Mouse (Mus musculus): ENCODE data around the gene Rela. TPM values are rescaled to one million over a fixed set of nuclear protein-coding genes. Genes with fewer than 3 reads are reported as not detected.
A peak's percentile ranks its signal among the peaks of the same experiment; 100 is the strongest.

The Rela gene
- polyA plus RNA-seq, 1 experiment from 2014 or later: 30.0 TPM

DNA sequence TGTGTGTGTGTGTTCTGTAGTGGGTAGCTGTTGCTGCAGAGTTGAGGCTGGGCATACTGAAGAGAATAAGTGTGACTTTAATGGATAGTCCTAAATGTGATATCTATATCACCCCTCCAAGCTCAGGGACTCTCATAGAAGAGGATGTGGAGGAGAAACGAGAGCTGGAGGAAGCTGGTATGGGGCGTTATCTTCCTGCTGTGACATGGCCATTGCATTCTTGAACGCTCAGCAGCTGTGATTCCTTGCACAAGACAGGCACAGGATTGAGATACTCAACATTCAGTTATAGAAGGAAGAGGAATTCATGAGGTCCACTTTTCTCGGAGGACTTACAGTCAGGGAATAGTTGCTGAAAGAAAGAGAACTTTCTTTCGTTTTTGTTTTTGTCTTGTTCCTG is 15.4 kb upstream of the Rela start:
- H3K4me3 ChIP-seq (replicated peaks; ENCODE audit: low read depth, low read length): no peak overlapping the region
- WGBS: 86% methylated on average over 5 of the region's 5 CpGs

GRCm38 (mm10) chr19:5625311-5625710 is 12.0 kb upstream of the Rela start:
- Histone ChIP-seq H3K27ac (replicated peaks; ENCODE audit: low read depth, low read length) (no peak overlapping the region), H3K4me2 (ENCODE audit: low read length) (no peak overlapping the region), H3K36me3 (ENCODE audit: control insufficient read depth, insufficient read depth, low read length) (no peaks in the 10 kb centered on the region), H3K9me3 (ENCODE audit: control insufficient read depth, low read length) (no peaks in the 10 kb centered on the region), H3K27me3 (ENCODE audit: control insufficient read depth, insufficient read depth, low read length) (no peaks in the 10 kb centered on the region), H3K4me3 (replicated peaks; ENCODE audit: low read depth, low read length) (no peak overlapping the region), H3K4me1 (ENCODE audit: control insufficient read depth, insufficient read depth, low read length) (no peaks in the 10 kb centered on the region), H3K9ac (replicated peaks; ENCODE audit: low read length) (no peak overlapping the region)
- no peak for ATAC-seq (ENCODE audit: low FRiP score, low TSS enrichment)
- 85% methylated on average over 8 of the region's 8 CpGs for WGBS
- DNase-seq: no peak

More for the DNA sequence above, 15.4 kb upstream of the Rela start:
- Histone ChIP-seq H3K36me3 (ENCODE audit: control insufficient read depth, insufficient read depth, low read length) (no peaks in the 10 kb centered on the region), H3K27me3 (ENCODE audit: control insufficient read depth, insufficient read depth, low read length) (no peaks in the 10 kb centered on the region), H3K4me2 (ENCODE audit: low read length) (no peak overlapping the region), H3K9ac (replicated peaks; ENCODE audit: low read length) (no peak overlapping the region), H3K9me3 (ENCODE audit: control insufficient read depth, low read length) (no peaks in the 10 kb centered on the region), H3K27ac (replicated peaks; ENCODE audit: low read depth, low read length) (no peak overlapping the region), H3K4me1 (ENCODE audit: control insufficient read depth, insufficient read depth, low read length) (no peaks in the 10 kb centered on the region)
- DNase-seq (no peak), ATAC-seq (ENCODE audit: low FRiP score, low TSS enrichment) (no peak)

DNA sequence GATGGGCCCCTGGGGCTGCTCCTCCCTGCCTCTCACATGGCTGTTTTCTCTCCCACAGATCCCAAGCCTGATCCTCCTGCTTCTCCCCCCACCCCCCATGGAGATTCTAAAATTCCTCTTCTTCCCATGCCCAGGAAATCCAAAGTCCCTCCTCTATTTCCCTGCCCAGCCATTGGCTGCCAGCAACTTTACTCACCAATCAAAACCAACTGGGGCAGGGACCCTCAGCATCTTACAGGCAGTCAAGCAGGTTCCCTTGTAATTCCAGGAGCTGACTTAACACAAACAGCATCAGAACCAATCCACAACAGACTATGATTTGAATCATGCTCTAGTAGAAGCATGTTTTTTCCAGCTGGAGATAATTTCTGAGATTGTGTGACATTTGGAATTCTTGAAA is 7.4 kb upstream of the Rela start:
- H3K4me3 ChIP-seq (replicated peaks; ENCODE audit: low read depth, low read length): no peak overlapping the region
- no peaks in the 10 kb centered on the region for H3K4me1 ChIP-seq (ENCODE audit: control insufficient read depth, insufficient read depth, low read length)
- H3K36me3 ChIP-seq (ENCODE audit: control insufficient read depth, insufficient read depth, low read length): no peaks in the 10 kb centered on the region
- no peak overlapping the region for H3K27ac ChIP-seq (replicated peaks; ENCODE audit: low read depth, low read length)
- H3K4me2 ChIP-seq (ENCODE audit: low read length): no peak overlapping the region
- H3K27me3 ChIP-seq (ENCODE audit: control insufficient read depth, insufficient read depth, low read length): no peaks in the 10 kb centered on the region
- H3K9me3 ChIP-seq (ENCODE audit: control insufficient read depth, low read length): no peaks in the 10 kb centered on the region
- DNase-seq: no peak
- ATAC-seq (ENCODE audit: low FRiP score, low TSS enrichment): no peak
- no peak overlapping the region for H3K9ac ChIP-seq (replicated peaks; ENCODE audit: low read length)

- Histone ChIP-seq H3K36me3 (ENCODE audit: control insufficient read depth, insufficient read depth, low read length) (no peaks in the 10 kb centered on the region), H3K27ac (replicated peaks; ENCODE audit: low read depth, low read length) (no peak overlapping the region), H3K4me2 (ENCODE audit: low read length) (no peak overlapping the region), H3K9ac (replicated peaks; ENCODE audit: low read length) (no peak overlapping the region), H3K9me3 (ENCODE audit: control insufficient read depth, low read length) (no peaks in the 10 kb centered on the region), H3K4me1 (ENCODE audit: control insufficient read depth, insufficient read depth, low read length) (peaks cover 4% of the 10 kb centered on the region; the same call in 1 of the 2 replicates), H3K4me3 (replicated peaks; ENCODE audit: low read depth, low read length) (no peak overlapping the region), H3K27me3 (ENCODE audit: control insufficient read depth, insufficient read depth, low read length) (no peaks in the 10 kb centered on the region)
- 72% methylated on average over 9 of the region's 9 CpGs for WGBS
- ATAC-seq (ENCODE audit: low FRiP score, low TSS enrichment) (no peak), DNase-seq (no peak)
Measured at GRCm38 (mm10) chr19:5632120-5632519, 5.2 kb upstream of the Rela start.

DNA sequence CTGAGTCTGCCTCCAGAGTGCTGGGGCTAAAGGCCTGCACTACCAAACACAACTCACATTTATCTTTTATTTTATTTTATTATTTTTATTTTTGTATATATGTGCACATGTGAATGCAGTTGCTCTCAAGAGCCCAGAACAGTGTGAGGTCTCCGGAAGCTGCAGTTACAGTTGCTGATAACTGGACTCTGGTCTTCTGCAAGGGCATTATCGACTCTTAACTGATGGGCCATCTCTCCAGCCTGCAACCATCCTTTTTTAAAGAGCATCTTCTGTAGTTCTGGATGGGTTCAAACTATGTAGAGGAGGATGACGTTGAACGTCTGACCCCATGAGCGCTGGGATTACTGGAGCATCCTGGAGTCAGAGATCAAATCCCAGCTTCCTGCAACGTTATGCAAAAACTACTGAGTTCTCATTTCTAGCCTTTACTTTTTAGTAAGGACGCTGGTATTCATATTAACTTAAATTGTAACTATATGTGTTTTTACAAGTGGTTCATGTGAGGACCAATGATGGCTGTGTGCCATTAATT is 1.2 kb upstream of the Rela start:
- peaks cover 12% of the 10 kb centered on the region for H3K4me1 ChIP-seq (ENCODE audit: control insufficient read depth, insufficient read depth, low read length)
- no peak for DNase-seq
- H3K4me3 ChIP-seq (replicated peaks; ENCODE audit: low read depth, low read length): no peak overlapping the region
- H3K36me3 ChIP-seq (ENCODE audit: control insufficient read depth, insufficient read depth, low read length): peaks cover 25% of the 10 kb centered on the region
- ATAC-seq (ENCODE audit: low FRiP score, low TSS enrichment): no peak
- no peaks in the 10 kb centered on the region for H3K9me3 ChIP-seq (ENCODE audit: control insufficient read depth, low read length)
- peak overlapping the region; percentile 97; the same call in 1 of the 2 replicates for H3K4me2 ChIP-seq (ENCODE audit: low read length)
- no peak overlapping the region for H3K27ac ChIP-seq (replicated peaks; ENCODE audit: low read depth, low read length)
- 80% methylated on average over 7 of the region's 7 CpGs for WGBS
- H3K27me3 ChIP-seq (ENCODE audit: control insufficient read depth, insufficient read depth, low read length): no peaks in the 10 kb centered on the region
- no peak overlapping the region; the same call in 1 of the 2 replicates for H3K9ac ChIP-seq (replicated peaks; ENCODE audit: low read length)

- Histone ChIP-seq H3K4me1 (ENCODE audit: control insufficient read depth, insufficient read depth, low read length) (peaks cover 12% of the 10 kb centered on the region), H3K4me2 (ENCODE audit: low read length) (peak overlapping the region; percentile 97), H3K4me3 (replicated peaks; ENCODE audit: low read depth, low read length) (peak overlapping the region; percentile 77), H3K9me3 (ENCODE audit: control insufficient read depth, low read length) (no peaks in the 10 kb centered on the region), H3K36me3 (ENCODE audit: control insufficient read depth, insufficient read depth, low read length) (peaks cover 30% of the 10 kb centered on the region), H3K27me3 (ENCODE audit: control insufficient read depth, insufficient read depth, low read length) (no peaks in the 10 kb centered on the region), H3K9ac (replicated peaks; ENCODE audit: low read length) (peak overlapping the region; percentile 91), H3K27ac (replicated peaks; ENCODE audit: low read depth, low read length) (peak overlapping the region; percentile 91)
- WGBS: 37% methylated on average over 12 of the region's 12 CpGs
- DNase-seq (no peak), ATAC-seq (ENCODE audit: low FRiP score, low TSS enrichment) (no peak)
Measured at GRCm38 (mm10) chr19:5636571-5637041, 677 bp upstream of the Rela start.

GRCm38 (mm10) chr19:5638416-5639005 is 1.2 kb downstream of the Rela start:
- peak overlapping the region; percentile 91; the same call in 1 of the 2 replicates for H3K9ac ChIP-seq (replicated peaks; ENCODE audit: low read length)
- H3K9me3 ChIP-seq (ENCODE audit: control insufficient read depth, low read length): no peaks in the 10 kb centered on the region
- peak overlapping the region; percentile 77 for H3K4me3 ChIP-seq (replicated peaks; ENCODE audit: low read depth, low read length)
- H3K4me1 ChIP-seq (ENCODE audit: control insufficient read depth, insufficient read depth, low read length): peaks cover 12% of the 10 kb centered on the region
- no peak for DNase-seq
- 90% methylated on average over 18 of the region's 18 CpGs for WGBS
- H3K27me3 ChIP-seq (ENCODE audit: control insufficient read depth, insufficient read depth, low read length): no peaks in the 10 kb centered on the region
- H3K4me2 ChIP-seq (ENCODE audit: low read length): peak overlapping the region; percentile 97
- ATAC-seq (ENCODE audit: low FRiP score, low TSS enrichment): 0 out of 2 replicates have a peak, but pooled peaks have one; percentile 24
- H3K27ac ChIP-seq (replicated peaks; ENCODE audit: low read depth, low read length): no peak overlapping the region
- H3K36me3 ChIP-seq (ENCODE audit: control insufficient read depth, insufficient read depth, low read length): peaks cover 50% of the 10 kb centered on the region

DNA sequence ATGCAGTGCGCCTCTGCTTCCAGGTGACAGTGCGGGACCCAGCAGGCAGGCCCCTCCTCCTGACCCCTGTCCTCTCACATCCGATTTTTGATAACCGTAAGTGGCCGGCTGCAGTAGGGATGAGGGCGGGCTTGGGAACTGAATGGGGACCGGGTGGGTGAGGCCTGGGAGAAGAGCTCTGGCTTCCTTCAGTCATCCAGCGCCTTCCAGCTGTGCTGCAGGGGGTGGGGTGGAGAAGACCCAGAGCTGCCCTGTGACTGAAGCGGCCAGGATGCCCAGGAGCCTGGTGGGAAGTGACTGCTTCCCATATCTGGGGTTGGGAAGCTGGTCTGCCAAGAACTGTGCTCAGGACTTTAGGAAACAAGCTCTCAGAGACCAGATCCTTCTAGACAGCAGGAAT is 3.1 kb downstream of the Rela start:
- WGBS: 85% methylated on average over 9 of the region's 9 CpGs
- no peak overlapping the region for H3K9ac ChIP-seq (replicated peaks; ENCODE audit: low read length)
- peaks cover 67% of the 10 kb centered on the region for H3K36me3 ChIP-seq (ENCODE audit: control insufficient read depth, insufficient read depth, low read length)
- H3K9me3 ChIP-seq (ENCODE audit: control insufficient read depth, low read length): no peaks in the 10 kb centered on the region
- H3K4me1 ChIP-seq (ENCODE audit: control insufficient read depth, insufficient read depth, low read length): peaks cover 12% of the 10 kb centered on the region
- ATAC-seq (ENCODE audit: low FRiP score, low TSS enrichment): no peak
- H3K4me3 ChIP-seq (replicated peaks; ENCODE audit: low read depth, low read length): no peak overlapping the region
- H3K27me3 ChIP-seq (ENCODE audit: control insufficient read depth, insufficient read depth, low read length): no peaks in the 10 kb centered on the region
- DNase-seq: no peak
- H3K27ac ChIP-seq (replicated peaks; ENCODE audit: low read depth, low read length): no peak overlapping the region
- no peak overlapping the region for H3K4me2 ChIP-seq (ENCODE audit: low read length)

- Histone ChIP-seq H3K9me3 (ENCODE audit: control insufficient read depth, low read length) (no peaks in the 10 kb centered on the region), H3K36me3 (ENCODE audit: control insufficient read depth, insufficient read depth, low read length) (peaks cover 74% of the 10 kb centered on the region), H3K9ac (replicated peaks; ENCODE audit: low read length) (no peak overlapping the region), H3K4me3 (replicated peaks; ENCODE audit: low read depth, low read length) (no peak overlapping the region), H3K4me2 (ENCODE audit: low read length) (no peak overlapping the region), H3K27ac (replicated peaks; ENCODE audit: low read depth, low read length) (no peak overlapping the region), H3K27me3 (ENCODE audit: control insufficient read depth, insufficient read depth, low read length) (no peaks in the 10 kb centered on the region), H3K4me1 (ENCODE audit: control insufficient read depth, insufficient read depth, low read length) (peaks cover 12% of the 10 kb centered on the region)
- DNase-seq (no peak), ATAC-seq (ENCODE audit: low FRiP score, low TSS enrichment) (no peak)
- WGBS: 96% methylated on average over 17 of the region's 17 CpGs
Measured at GRCm38 (mm10) chr19:5641021-5641420, 3.7 kb downstream of the Rela start.
